Mouse (Mus musculus) cortical plate, adult 2 months (tissue): ENCODE measurements around the gene Tcf7l1. TPM values are rescaled to one million over a fixed set of nuclear protein-coding genes. Genes with fewer than 3 reads are reported as not detected.
"Not testable (repeated sequence)": the region's sequence is repeated elsewhere in the genome, so short reads cannot be mapped to it uniquely, and the experiment has no call there.

ENCODE experiments used
- H3K27ac ChIP-seq: fragments of 200-500 bp; 2 replicates; pipeline ENCODE4 v1.5.1; 2012; ENCODE audit warnings: low read length, control low read depth, inconsistent platforms; ENCODE audit not compliant: insufficient read depth
- H3K4me1 ChIP-seq: fragments of 200-500 bp; 2 replicates; pipeline ENCODE4 v1.6.1; 2011; ENCODE audit warnings: low read length; ENCODE audit not compliant: control insufficient read depth, insufficient read depth
- H3K4me3 ChIP-seq: fragments of 200-500 bp; 2 replicates; pipeline ENCODE4 v1.5.1; 2011; ENCODE audit warnings: mild to moderate bottlenecking, low read length, control low read depth; ENCODE audit not compliant: insufficient read depth
- CTCF ChIP-seq: fragments of 200-500 bp; IDR thresholded peaks from 2 replicates; pipeline ENCODE4 v1.5.1; 2011; ENCODE audit warnings: mild to moderate bottlenecking, control low read depth, low read length; ENCODE audit not compliant: insufficient read depth; ENCODE audit errors: extremely low read depth
- POLR2A ChIP-seq: fragments of 200-500 bp; IDR thresholded peaks from 2 replicates; pipeline ENCODE4 v1.6.1; 2011; ENCODE audit warnings: mild to moderate bottlenecking, low read length, control low read depth; ENCODE audit not compliant: insufficient read depth; ENCODE audit errors: extremely low read depth
- polyA plus RNA-seq: library from polyadenylated mRNA; depleted of rRNA; stranded (reverse); fragments of >200 nt; gene quantifications from 2 replicates; pipeline ENCODE4 v1.2.3, GENCODE M21; 2012; rRNA removed

Tcf7l1 gene
- polyA plus RNA-seq = 3.6 and 3.7 TPM in 2 replicates

DNA sequence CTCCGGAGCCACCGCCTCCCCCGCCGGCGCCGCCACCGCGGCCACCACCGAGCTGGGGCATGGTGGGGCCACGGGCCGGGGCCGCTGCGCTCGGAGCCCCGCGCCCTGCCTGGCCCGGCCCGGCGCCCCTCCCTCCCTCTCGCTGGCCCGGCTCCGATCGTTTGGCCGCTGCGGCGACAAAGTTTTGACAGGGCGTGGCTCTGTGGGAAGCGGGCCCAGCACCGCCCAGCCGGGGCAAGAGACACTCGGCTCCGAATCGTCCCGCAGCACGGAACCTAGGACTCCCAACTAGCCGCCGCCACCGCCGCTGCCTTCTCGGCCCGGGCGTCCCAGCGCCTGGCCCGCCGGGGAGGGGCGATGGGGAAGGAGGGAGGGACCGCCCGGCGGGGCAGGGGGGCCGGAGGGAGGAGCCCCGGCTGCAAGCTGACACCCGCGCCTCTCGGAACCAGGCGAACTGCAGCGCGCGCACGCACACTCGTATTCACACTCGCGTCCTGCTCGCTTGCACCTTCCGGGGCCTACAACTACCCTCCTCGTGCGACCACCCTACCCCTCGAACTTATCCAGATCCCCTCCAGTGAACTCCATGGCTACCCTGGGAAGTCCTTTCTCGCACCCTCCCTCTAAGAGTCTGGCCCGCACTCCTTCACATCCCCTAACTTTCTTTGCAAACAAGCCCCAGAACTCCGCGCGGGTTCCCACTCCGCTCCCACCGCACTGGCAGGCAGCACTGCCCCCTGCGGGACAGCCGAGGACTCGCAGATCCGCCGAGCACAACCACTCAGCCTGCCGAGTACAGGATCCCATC lies at the start of gene Tcf7l1:
Gene Tcf7l1 (minus strand): TSS at position 363 of the 808 bp plus-strand sequence.
- Histone ChIP-seq H3K27ac (0 out of 2 replicates have a peak within 1 kb of the TSS, but pooled peaks have one; percentile 3), H3K4me3 (peak within 1 kb of the TSS; percentile 40), H3K4me1 (peaks cover 2% of the 10 kb centered on the region; the same call in 1 of the 2 replicates)
- TF ChIP-seq CTCF (peak; percentile 80), POLR2A (no peak)

DNA sequence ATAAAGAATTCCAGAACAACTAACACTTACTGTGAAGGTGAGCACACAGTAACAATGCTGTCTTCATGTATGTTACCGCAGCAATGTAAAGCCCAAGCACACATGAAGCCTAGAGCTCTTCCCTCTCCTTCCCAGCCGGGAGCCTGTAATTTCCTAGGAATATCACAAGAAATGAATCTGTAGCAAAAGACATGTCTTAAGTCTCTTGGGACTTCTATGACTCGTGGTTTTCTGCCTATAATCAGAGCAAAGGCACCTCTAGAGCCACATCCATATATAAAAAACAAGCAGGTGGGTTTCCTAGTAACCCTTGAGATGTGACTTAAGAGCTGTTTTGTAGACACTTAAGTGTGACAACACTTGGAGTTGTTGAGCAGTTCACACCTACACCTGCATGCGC lies 48.7 kb upstream of the Tcf7l1 start:
- Histone ChIP-seq H3K27ac (no peak overlapping the region), H3K4me3 (no peak overlapping the region), H3K4me1 (no peaks in the 10 kb centered on the region)
- TF ChIP-seq POLR2A (no peak), CTCF (no peak)

DNA sequence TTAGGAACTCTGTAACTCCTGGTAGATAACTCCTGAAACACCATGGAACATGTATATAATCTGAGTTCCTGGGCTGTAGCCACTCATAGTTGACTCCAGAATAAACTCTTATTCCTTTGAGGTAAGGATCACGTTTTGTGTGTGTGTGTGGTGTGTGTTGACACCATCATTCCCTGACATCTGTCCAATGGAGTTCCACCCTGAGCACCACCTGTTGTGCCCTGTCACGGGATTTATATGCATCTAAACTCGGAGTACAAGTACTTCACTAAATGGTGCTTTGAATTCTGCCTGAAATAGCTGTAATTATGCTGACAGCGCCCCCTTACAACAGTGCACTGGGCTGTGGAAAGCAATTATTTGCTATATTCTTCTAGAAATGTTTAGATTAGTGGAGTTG lies 45.5 kb upstream of the Tcf7l1 start:
- Histone ChIP-seq H3K4me3 (no peak overlapping the region), H3K4me1 (no peaks in the 10 kb centered on the region), H3K27ac (no peak overlapping the region)
- TF ChIP-seq CTCF (no peak), POLR2A (no peak)

DNA sequence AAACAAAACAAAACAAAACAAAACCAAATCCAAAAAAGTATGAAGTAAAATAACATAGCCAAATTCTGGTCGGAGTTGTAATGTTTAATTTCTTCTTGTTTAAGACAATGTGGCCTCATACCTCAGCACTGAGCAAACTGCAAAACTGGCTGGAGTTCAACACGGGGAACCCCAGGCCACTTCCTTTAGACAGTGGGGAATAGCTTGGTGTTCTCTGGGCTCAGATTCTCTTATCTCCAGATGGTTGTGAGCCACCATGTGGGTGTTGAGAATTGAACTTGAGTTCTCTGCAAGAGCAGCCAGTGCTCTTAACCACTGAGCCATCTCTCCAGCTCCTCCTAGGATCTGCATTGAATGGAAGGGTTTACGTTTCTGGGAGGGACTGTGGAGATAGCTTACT lies 42.8 kb upstream of the Tcf7l1 start:
- Histone ChIP-seq H3K27ac (no peak overlapping the region), H3K4me1 (no peaks in the 10 kb centered on the region), H3K4me3 (no peak overlapping the region)
- TF ChIP-seq POLR2A = no peak
- TF ChIP-seq CTCF = no peak

- TF ChIP-seq POLR2A (no peak), CTCF (peak; percentile 63)
- H3K4me1 ChIP-seq = no peaks in the 10 kb centered on the region
- no peak overlapping the region for H3K27ac ChIP-seq
- no peak overlapping the region for H3K4me3 ChIP-seq
Observed at GRCm38 (mm10) chr6:72831276-72831675, 42.2 kb upstream of the Tcf7l1 start.

- H3K4me3 ChIP-seq = no peak overlapping the region
- no peak overlapping the region for H3K27ac ChIP-seq
- H3K4me1 ChIP-seq = no peaks in the 10 kb centered on the region; the same call in 1 of the 2 replicates
- TF ChIP-seq POLR2A = no peak
- peak; percentile 36 for TF ChIP-seq CTCF
Observed at GRCm38 (mm10) chr6:72828857-72829256, 39.8 kb upstream of the Tcf7l1 start.

GRCm38 (mm10) chr6:72828037-72828436 lies 39.0 kb upstream of the Tcf7l1 start:
- H3K4me3 ChIP-seq, H3K4me1 ChIP-seq, H3K27ac ChIP-seq: not testable (repeated sequence)

DNA sequence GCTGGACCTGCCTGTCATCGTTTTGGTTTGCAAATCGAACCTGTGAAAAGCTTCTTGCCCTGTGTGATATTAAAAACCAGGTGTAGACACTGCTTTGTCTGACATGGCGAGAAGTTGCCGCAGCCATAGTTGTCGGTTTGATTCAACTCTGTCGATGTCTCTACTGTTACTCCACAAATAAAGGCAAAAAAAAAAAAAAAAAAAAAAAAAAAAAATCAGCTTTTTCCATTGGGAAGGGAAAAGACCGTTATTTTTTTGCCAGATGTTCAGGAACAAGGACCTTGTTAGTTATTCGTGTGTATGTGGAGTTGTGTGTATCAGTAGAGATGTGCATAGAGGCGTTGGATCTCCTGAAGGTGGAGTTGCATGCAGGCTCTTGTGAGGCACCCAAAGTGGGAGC lies 36.7 kb upstream of the Tcf7l1 start:
- TF ChIP-seq CTCF (no peak), POLR2A (no peak)
- Histone ChIP-seq H3K4me3 (no peak overlapping the region), H3K4me1 (no peaks in the 10 kb centered on the region; the same call in 1 of the 2 replicates), H3K27ac (no peak overlapping the region)

DNA sequence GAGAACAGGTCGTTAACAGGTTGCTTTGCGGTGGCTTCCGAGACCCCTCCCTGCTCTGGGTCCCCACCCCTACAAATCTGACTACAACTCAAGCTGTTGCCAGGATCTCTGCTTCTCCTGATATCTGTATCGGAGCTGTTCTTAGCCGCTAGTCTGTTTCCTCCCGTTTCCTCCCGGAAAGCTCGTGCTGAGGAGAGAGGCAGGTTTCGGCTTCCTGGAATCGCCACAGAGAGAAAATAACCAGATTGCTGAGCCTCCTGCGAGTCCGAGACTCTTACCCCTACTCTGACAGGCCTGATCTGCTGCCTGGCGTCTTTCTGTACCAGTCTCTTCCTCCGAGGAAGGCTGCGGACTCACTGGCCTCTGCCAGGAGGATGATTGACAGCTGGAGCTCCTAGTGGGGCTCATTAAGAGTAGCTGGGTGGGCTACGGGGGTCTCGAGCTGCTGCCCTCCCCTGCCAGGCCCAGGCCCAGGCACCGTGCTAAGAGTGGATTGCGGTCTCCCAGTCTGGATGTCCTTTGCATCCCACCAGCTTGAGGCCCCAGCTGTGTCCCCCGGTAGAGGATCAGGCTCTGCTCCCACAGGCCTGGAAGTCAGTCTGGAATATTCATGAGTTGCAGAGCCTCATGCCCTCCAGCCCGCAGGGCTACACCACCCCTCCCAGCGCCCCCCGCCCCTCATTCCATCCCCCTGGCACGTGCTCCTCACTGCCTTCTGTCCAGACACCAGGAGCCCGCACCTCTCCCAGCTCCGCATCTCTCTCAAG lies 36.1 kb upstream of the Tcf7l1 start:
- H3K27ac ChIP-seq = no peak overlapping the region

More for the DNA sequence above, 36.1 kb upstream of the Tcf7l1 start:
- Histone ChIP-seq H3K4me3 (peak overlapping the region; percentile 13; the same call in 1 of the 2 replicates), H3K4me1 (no peaks in the 10 kb centered on the region; the same call in 1 of the 2 replicates)
- TF ChIP-seq CTCF = no peak
- TF ChIP-seq POLR2A = no peak
